Mouse (Mus musculus): Measurements from ENCODE around the gene Abr. TPM values are rescaled to one million over a fixed set of nuclear protein-coding genes. Genes with fewer than 3 reads are reported as not detected.

Abr gene
- total RNA-seq, 2 experiments from 2014 or later, result 439 to 452 TPM

DNA sequence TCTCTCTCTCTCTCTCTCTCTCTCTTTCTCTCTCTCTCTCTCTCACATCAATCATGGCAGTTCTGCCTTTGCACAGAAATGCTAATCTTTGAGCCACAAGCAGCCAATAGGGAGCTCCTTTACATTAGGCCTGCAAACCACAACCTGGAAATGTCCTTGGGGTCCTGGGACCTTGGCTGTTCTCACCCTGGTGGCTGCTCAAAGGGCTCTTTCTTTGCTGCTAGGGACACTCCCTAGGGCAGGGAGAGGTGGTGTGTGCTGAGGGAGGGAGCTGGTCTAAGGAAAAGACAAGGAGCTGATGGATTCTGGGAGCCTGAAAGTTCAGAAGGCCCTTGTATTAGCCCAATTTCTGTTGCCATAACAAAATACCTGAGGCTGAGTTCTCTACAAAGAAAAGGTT is 251.6 kb downstream of the Abr start:
- intact Hi-C loops (cut with DNase I), result no loop called here
- no peak for DNase-seq (ENCODE audit: low spot score in 2 of 2)

Other genes starting within 250 kb of the Abr start
- gene Nxn, start 223.2 kb downstream of the Abr start, total RNA-seq (2021), result 10 to 100 TPM; 11.0 to 11.6 TPM
- gene Timm22, start 215.4 kb downstream of the Abr start, total RNA-seq (2021), result 10 to 100 TPM; 38.3 to 38.4 TPM
- gene Bhlha9, start 50.2 kb upstream of the Abr start, total RNA-seq (2021), result 1 to 10 TPM; 2.1 to 4.0 TPM
- under 1 TPM; 0.49 to 0.50 TPM for gene Trarg1, start 57.5 kb upstream of the Abr start, total RNA-seq (2021)
- gene Gosr1, start 141.3 kb upstream of the Abr start, total RNA-seq (2021), result 10 to 100 TPM; 46.7 to 54.8 TPM
- 10 to 100 TPM; 53.0 to 56.1 TPM for gene Cpd, start 224.7 kb upstream of the Abr start, total RNA-seq (2021)